Mouse (Mus musculus) adrenal gland, postnatal 36 days (tissue): ENCODE measurements around the gene Fas. TPM values are rescaled to one million over a fixed set of nuclear protein-coding genes. Genes with fewer than 3 reads are reported as not detected.

Experiments used
- DNase-seq, 2 experiments: peaks; one replicate each; pipeline ENCODE4 v3.0.0; 2021; ENCODE audit warnings: mixed read lengths in 1 of 2
- long read RNA-seq, 2 experiments: library from polyadenylated mRNA; stranded (forward); transcript quantifications; one replicate each; pipeline ENCODE4 v2.0.0; 2021; ENCODE audit warnings: borderline sequencing depth in 2 of 2
- total RNA-seq, 2 experiments: library from RNA; stranded (reverse); gene quantifications; 2 replicates each; pipeline ENCODE4 v1.2.3; 2021

Gene Fas
- 10 to 100 TPM in 1 of 2 experiments, 1 to 10 TPM in 1; 9.0 to 15.0 TPM for total RNA-seq
- long read RNA-seq, experiment 1, transcript Fas-201 (9 exons, 1,481 nt): major isoform, 8 of 12 reads
- long read RNA-seq, experiment 1, partial matches to known transcripts: 1 of 12 reads
- long read RNA-seq, experiment 1, other reads (novel, unspliced or antisense): 2 of 12 reads
- long read RNA-seq, experiment 2, partial matches to known transcripts: 0 of 4 reads
- long read RNA-seq, experiment 2, other reads (novel, unspliced or antisense): 0 of 4 reads

DNA sequence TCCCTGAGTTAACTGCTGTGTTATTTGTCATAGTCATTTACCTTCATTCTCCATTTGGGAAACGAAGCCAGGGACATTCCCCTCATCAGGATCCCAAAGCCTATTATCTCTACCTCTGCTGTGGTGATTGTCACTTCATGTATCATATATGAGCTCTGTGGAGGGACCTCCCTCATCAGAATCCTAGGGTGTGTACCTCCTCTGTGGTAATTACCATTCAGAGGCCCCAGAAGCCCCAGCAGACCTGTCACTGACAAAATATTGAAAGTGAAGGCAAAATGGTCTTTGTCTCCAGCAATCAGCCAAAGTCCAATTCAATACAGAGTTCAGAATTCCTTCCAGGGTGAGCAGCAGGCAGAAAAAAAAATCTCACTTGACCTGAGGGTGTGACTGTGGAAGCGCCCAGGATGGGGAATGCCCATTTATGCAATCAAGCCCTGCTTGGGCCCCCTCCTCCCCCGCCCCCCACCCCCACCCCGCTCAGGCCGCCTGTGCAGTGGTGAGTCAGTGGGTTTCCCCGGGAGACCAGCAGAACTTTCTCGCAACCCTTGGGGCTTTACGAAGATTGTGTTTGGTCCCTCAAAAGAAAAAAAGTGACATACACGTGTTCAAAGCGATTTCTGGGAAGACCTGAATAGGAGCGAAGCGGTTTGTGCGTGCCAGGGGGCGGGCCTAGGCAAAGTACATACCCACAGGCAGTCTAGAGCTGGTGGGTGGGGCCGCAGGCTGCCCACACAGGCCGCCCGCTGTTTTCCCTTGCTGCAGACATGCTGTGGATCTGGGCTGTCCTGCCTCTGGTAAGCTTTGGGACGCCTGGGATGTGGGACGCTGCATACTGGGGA lies at the start of gene Fas:
Fas (plus strand) TSS at position 719 of the 842 bp plus-strand sequence.
- DNase-seq: peak; percentile 89 to 92

DNA sequence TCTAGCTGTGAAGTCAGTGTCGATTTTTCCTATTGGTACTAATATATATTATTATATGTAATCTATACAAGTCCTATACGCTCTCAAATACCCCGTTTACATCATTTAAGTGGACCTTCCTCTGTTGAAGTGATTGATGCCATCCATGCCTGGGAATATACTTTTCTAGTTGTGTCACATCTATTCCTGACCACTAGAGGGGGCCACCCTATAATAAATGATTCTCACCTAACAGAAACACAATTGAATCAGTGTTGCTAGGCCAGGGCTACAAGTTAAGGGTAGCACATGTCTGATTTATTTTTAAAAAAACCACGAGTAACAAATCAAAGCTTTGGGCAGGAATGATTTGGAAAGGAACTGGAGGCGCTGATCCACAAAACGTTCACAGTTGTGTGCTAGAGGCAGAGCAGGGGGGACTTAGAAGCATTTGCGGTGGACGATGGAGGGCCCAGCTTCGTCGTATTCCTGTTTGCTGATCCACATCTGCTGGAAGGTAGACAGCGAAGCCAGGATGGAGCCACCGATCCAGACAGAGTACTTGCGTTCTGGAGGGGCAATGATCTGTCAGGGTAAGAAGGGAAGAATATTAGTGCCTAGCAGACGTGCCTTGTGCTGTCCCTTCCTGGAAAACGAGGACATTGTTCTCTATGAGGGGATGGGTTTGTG lies 49.1 kb upstream of the Fas start:
- peak in 1 of 2 experiments; percentile 38 for DNase-seq

DNA sequence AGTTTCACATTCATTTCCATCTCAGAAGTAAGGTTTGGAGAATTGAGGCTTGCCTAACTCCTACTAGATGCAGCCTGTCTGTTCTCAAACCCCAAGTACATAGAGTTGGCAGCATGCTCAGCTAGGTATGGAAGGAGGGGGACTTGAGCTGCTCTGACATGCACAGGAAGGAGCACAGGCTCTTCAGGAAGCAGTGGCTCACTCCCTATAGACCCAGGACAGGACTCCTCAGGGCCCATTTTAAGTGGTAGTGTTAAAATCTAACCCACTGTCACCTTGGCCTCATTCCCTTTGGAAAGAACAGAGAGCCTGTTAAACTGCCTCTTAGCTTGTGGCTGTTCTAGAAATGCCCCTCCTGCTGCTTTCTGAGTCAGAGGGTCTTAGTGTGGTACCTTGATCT lies 47.5 kb upstream of the Fas start:
- DNase-seq: no peak

DNA sequence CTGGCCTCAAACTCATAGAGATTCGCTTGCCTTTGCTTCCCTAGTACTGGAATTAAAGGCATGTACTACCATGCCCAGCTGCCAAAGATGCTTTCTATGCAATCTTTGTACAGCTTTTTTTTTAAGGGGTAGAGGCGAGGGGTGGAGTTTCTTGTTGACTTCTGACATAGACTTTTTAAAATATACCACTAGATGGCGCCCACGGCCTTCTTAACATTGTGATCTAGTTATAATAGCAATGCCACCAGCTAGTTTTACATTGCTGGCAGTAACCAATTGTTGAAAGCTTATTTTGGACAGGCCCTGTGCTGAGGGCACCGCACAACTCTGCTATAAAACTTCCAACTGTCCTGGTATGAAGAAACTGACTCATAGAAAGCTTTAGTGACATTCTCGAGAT lies 46.4 kb upstream of the Fas start:
- peak; percentile 21 to 57 for DNase-seq

DNA sequence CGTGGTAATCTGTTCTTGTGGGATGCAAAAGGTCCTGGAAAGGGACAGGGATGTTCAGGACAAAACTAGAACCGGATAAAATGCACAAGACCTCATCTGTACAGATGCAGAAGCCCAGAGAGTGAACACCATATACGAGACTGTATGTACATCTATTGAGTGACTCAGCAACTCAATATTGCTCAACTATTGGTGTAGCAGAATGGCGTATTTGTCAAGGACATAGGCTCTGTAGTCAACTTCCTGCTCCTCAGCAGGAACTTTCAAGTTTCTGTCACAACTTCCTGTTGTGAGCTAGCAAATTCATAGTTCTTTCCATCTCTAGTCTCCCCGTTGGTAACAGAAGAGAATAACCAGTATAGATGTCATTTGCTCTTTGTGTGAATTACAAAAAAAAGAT lies 41.9 kb upstream of the Fas start:
- no peak for DNase-seq

DNA sequence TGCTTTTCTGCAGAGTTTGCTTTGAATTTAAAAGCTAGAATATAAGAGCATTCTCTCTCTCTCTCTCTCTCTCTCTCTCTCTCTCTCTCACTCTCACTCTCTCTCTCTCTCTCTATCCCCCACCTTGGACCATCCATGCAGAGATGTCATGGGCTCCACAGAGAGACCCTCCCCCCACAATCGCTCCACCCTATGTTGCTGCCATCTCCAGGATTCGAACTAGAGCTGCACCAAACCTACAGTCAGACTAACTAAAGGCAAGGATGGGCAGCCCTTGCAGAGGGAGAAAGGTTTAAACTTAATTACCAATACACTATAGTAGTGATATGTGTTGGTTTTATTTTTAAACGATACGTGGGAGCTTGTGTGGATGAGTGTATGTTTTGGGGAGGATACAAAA lies 39.8 kb upstream of the Fas start:
- no peak for DNase-seq

DNA sequence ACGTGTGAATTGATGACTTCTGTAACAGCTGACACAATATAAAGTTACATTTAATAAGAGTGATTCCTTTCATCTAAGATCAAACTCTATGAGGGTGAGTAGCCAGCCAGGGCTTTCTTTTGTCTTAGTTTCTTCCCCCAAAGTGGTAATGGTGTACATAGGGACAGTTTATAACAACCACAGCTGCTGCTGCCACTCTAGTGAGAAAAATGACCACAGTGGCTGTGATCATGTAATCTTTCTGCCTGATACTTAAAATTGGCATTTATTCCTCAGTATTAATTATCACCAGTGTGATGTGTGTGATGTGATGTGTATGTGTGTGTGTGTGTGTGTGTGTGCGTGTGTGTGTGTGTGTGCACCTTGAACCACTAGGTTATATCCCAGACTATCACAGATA lies 38.6 kb upstream of the Fas start:
- DNase-seq: no peak

DNA sequence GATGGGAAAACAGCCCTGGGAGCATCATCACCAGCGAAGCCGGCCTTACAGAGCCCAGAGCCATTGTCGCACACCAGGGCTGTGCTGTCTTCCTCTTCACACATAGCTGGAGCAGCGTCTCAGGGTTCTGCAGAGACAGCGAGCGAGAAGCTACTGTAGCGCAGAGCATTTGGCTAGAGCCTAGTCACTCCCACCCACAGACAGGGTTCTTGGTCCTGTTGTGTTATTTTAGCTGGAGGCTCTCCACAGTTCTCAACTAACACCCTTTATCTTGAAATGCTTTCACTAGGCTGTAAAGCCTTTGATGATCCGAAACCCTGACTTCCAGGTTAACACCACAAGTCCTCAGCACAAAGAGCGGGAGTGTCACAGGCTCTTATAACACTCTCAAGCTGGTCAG lies 38.0 kb upstream of the Fas start:
- DNase-seq: no peak

DNA sequence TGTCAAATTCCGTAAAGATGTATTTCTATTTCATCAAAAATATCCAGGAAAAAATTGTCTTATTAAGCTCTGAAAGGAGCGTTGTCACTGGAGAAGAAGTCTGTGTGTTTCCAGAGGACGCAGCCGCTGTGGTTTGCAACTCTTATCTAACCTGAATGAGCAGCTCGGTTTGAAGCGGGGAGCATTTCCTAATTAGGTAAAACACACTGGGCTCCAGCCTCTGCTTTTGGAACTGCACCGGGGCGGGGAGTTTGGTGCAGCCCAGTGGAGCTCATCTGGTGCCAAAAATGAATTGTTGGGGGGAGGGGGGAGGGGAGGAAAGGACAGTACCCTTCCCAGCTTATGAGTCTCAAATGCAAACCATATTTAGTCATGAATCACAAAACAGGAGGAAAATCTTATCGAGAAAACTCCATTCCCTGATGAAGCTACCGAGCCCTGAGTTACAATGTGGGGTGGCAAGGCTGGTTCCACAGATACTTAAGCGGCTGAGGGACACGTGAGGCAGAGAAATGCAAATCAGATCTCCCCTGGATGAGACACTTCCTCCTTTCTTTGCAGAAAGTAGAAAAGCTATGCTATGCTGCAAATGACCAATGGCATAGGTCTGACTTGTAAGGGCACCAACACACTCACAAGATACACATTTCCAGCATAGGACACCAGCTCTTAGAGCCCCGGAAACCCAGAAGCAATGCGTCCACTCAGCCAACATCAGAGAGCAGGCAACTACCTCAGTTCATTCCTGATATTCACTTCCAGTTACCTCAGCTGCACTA lies 36.2 kb upstream of the Fas start:
- DNase-seq: no peak

DNA sequence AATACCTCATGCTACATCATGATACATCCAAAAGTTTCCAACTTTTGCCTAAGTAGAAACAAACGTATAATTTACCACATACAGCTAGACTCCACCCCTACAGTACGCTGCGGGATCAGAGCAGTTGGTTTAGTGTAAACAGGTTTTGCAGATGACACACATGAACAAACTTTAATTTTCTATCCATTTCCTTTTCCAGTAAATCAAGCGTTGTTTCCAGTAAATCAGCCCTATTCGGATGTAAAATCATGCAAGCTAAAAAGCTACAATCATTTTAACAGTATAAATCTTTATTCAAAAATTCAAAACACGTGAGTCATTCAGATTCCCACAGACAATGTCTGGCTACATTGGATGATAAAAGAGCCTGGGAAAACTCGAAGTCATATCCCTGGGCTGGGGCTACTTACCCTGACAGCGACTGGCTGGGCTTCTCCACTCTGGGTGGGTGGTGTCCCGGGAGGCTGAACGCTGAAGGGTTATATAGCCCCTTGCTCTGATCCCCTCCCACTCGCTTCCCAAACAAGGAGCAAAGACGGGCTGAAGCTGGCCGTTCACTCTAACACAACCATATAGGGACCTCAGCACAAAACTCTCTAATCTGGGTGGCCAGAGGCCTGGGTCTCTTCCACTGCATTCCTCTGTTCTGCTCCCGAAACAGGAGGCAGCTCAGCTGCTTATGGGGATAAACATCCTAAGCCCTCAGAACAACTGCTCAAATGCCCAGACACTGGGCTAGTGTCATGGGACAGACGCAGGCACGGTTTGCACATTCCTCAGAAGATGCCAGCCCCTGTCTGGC lies 35.4 kb upstream of the Fas start, which contains the start of gene Acta2:
Acta2 (minus strand) TSS at position 711 of the 802 bp plus-strand sequence.
- DNase-seq: no peak

DNA sequence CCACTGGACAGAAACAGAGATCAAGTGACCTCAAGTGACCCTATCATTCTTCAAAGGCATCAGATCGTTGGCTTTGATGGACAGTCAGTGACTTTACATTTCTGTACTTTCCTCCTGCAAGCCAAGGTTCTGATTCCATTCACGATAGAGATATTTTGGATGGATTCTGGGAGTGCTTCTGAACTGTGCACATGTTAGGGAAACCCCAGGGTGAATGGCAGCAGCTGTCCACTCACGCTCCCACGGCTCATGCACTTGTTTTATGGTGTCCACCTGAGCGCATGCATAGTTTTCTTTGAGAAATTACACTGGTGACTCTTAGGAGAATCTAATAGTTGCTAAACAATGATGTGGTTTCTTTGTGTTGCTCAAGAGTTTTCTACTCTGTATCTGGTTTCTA lies 34.3 kb upstream of the Fas start:
- DNase-seq: no peak

DNA sequence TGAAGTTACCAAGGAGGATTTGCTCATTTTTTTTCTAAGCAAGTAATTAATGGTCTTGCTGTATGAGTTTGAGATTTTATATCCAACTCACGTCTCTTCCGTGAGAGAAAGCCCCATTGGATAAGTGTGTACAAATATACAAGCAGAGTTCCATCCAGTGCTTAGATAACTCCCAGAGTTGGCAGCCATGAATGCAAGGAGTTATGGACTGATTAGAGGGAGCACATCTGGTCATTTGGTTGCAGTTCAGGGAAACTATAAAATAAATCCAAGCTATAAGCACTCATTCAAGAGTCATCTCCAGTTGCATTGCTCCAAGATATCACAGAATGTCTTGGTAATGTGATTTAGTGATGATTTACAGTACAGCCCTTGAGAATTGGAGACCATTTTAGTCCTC lies 33.5 kb upstream of the Fas start:
- no peak for DNase-seq

DNA sequence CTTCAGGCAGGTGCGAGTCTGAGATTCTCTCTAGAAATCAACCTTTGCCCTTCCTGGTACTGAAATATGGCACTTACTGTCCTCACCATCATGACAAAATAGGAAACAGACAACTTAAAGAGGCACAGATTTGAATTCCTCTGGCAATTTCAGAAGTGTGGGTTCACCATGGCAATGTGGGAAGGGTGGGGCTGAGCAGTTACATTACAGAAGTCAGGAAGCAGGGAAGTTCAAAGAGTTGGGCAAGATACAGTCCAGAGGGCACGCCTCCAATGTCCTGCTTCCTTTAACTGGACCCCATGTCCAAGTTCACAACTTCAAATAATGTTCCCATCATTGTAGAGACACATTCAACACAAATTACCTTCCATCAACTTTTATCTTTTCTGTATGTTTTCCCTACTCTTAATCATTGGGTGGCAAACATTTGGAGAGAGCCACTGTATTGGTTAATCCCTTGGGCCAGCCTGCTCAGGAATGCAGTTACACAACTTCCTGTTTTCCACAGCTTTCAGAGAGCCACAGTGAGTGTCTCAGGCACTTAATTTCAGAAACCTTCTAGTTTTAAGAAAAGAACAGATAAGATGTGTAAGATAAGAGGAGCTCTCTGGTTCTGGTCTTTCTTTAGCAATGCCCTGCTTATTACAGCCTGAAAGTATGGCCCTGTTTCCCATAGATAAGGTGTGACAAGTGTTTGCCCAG lies 28.0 kb upstream of the Fas start:
- DNase-seq: no peak

DNA sequence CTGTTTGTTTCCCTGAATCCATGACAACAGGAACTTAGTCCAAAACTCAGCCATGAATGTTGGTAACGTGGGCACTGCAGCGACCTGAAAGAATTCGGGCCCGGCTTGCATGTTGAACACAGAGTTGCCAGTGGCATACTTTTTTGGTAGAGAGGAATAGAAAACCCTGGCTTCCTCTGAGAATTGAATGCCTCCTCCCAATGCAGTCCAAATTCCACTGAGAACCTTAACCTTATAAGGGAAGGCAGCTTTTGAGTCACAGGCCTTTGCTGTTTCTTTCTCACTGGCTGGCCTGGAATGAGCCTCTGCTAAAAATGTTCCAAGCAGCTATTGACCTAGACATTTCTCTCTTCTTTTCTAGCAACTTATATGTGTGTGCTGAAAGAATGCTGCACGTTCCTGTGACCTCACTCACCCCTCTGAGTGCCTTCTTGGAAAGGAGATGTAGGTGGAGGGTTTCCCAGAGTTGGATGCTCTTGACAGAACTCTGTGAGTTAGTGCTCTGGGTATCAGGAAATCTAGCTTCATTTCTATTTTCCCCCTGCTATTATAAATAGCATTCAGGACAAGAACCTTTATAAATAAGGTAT lies 24.8 kb upstream of the Fas start:
- DNase-seq: no peak

DNA sequence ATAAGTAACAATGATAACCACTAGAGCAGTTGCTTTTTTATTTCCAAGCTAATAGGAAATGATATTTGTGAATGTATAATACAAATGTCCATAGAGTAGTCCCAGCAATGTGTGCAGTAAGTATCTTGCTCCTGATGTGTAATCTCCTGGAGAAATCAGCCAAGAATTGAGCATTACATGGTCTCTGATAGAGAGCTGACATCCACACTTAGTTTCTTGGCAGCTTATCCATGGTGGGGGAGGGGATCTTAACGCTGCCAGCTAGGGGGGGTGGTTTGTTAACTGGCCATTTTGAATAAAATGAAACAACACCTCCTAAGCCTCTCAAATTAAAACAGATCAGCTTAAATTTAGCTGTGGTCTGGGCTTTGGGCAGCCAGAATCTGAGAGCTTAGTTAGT lies 21.5 kb upstream of the Fas start:
- DNase-seq: no peak

DNA sequence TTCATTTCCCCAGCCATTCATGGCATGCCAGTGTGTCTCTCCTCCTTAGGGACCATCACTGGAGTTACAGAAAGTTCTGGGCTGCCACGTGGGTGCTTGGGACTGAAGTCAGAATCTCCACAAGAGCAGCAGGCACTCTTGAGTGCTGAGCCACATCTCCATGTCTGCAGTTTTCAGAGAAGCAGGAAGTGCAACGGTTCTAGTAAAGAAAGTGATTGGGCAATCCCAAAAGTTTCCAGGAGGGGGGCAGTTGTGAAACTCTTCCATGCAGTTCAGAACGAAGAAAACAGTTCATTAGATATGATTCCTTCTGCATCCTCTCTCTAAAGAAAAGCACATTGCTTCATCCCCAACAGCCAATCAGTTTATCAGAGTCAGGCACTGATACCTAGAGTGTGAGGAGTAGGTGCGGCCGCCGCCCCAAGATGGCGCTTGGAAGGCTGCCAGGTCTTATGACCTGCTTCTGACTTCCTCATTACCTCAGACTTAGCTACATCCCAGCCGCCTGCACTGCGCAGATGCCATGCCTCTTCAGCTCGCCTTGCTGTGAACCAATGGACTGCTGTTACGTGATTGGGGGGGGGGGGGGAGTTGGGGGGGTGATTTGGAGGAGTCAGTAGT lies 20.2 kb upstream of the Fas start:
- DNase-seq: no peak

DNA sequence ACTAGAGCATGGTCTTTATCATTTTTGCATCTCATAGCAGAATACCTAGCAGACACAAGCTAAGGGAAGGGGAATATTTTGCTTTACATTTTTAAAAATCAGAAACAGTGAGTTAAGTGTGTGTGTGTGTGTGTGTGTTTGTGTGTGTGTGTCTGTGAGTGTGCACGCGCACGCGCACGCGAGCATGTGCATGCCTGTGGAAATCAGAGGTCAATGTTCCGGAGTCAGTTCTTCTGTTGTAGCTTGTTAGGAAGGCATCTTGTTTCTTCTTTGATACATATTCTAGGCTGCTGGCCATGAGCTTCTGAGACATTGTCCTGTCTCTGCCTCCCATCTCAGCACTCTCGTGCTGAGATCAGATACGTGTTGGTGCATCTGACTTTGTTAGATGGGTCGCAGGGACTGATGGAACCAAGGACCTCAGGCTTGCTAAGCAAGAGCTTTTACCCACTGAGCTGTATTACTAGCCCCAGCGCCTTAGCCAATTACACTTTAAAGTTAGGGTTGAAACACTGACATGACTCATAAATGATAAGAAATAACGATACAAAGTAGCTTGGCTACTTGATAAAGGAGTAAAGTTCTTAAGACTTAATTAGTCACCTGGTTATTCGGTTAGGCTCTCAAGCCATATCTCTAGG lies 19.5 kb upstream of the Fas start:
- no peak for DNase-seq

DNA sequence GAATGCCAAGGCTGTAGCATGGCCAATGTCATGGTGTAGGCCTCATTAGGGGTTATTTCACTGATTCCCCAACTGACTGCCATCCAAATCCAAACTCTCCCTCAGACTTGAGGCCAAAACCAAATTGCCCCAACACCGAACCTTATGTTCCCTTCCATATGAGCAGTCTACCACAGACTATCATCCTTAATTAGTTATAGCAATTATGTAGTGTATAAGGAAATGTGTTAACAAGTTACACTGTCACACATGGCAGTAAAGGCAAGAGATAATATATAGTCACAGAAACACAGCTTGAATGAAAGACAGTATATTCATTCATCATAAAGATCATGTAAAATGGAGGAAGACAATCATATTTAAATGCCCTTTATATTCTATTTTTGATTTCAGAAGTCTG lies 17.4 kb upstream of the Fas start:
- DNase-seq: no peak

DNA sequence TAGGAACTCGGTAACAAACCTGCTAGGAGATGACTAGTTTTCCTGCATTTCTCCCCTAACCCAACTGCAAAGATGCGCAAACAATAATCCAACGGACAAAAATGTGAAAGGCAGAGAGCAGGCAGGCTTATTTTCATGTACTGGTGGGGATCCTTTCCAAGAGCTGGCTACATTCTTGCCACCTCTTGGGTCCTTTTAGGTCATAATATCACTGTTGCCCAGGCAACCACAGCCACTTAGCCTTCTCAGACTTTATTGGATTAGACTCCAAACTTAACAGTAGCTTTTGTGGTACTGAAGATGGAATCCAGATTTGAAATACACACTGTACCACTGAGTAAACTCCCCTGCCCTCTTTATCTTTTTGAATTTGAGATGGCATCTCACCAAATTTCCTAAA lies 12.4 kb upstream of the Fas start:
- no peak for DNase-seq
